Mouse (Mus musculus) MEL (cell line): ENCODE results near the gene Flrt1. TPM values are rescaled to one million over a fixed set of nuclear protein-coding genes. Genes with fewer than 3 reads are reported as not detected.

Experiments
- DNase-seq: peaks from one replicate; pipeline ENCODE4 v3.0.0; 2011; ENCODE audit warnings: low read depth, low spot score
- H3K27ac ChIP-seq: 2 replicates; pipeline ENCODE4 v1.5.1; 2012; ENCODE audit warnings: low read depth, mild to moderate bottlenecking, control low read depth, low read length, moderate library complexity; ENCODE audit not compliant: control insufficient read depth
- H3K27me3 ChIP-seq, 2 experiments: fragments of 150-350 bp in 1 of 2; sonication (generic) in 1 of 2; 2 replicates each; pipeline ENCODE4 v1.6.1; 2012; ENCODE audit warnings: low read length in 2 of 2, mild to moderate bottlenecking in 2 of 2, improper control_type of control experiment in 1 of 2, moderate library complexity in 1 of 2; ENCODE audit not compliant: insufficient read depth in 2 of 2, control insufficient read depth in 1 of 2
- H3K36me3 ChIP-seq, 2 experiments: 2 replicates each; pipeline ENCODE4 v1.6.1; 2012 to 2014; ENCODE audit warnings: low read length in 2 of 2, improper control_type of control experiment in 1 of 2, inconsistent platforms in 1 of 2, mild to moderate bottlenecking in 1 of 2; ENCODE audit not compliant: insufficient read depth in 2 of 2, control insufficient read depth in 1 of 2
- H3K4me1 ChIP-seq, 2 experiments: fragments of 150-350 bp in 1 of 2; sonication (generic) in 1 of 2; 2 replicates each; pipeline ENCODE4 v1.6.1; 2012; ENCODE audit warnings: low read length in 2 of 2, improper control_type of control experiment in 1 of 2, mild to moderate bottlenecking in 1 of 2; ENCODE audit not compliant: insufficient read depth in 2 of 2, control insufficient read depth in 1 of 2
- H3K4me3 ChIP-seq, 2 experiments: fragments of 150-350 bp in 1 of 2; sonication (generic) in 1 of 2; 2 replicates each; pipeline ENCODE4 v1.5.1; 2012; ENCODE audit warnings: low read depth in 2 of 2, low read length in 2 of 2, mild to moderate bottlenecking in 2 of 2, moderate library complexity in 2 of 2, control low read depth in 1 of 2, improper control_type of control experiment in 1 of 2; ENCODE audit not compliant: control insufficient read depth in 1 of 2, insufficient read depth in 1 of 2
- H3K79me2 ChIP-seq: 2 replicates; pipeline ENCODE4 v1.6.1; 2012; ENCODE audit warnings: mild to moderate bottlenecking, low read length, moderate library complexity; ENCODE audit not compliant: control insufficient read depth, poor library complexity, insufficient read depth
- H3K9ac ChIP-seq: 2 replicates; pipeline ENCODE4 v1.6.1; 2012; ENCODE audit warnings: low read depth, mild to moderate bottlenecking, control low read depth, low read length, moderate library complexity; ENCODE audit not compliant: control insufficient read depth, poor library complexity, severe bottlenecking
- H3K9me3 ChIP-seq: fragments of 150-350 bp; sonication (generic); replicated peaks from 2 replicates; pipeline ENCODE4 v1.6.1; 2012; ENCODE audit warnings: mild to moderate bottlenecking, low read length, improper control_type of control experiment, moderate library complexity; ENCODE audit not compliant: insufficient read depth
- BHLHE40 ChIP-seq: IDR thresholded peaks from 2 replicates; pipeline ENCODE4 v1.6.1; 2012; ENCODE audit warnings: low read depth, mild to moderate bottlenecking, inconsistent platforms, low read length, improper control_type of control experiment, borderline replicate concordance
- CHD2 ChIP-seq: IDR thresholded peaks from 2 replicates; pipeline ENCODE4 v1.6.1; 2011; ENCODE audit warnings: low read length, improper control_type of control experiment
- CTCF ChIP-seq, 3 experiments: IDR thresholded peaks in 2 of 3; conservative IDR thresholded peaks in 1 of 3; 2 replicates each; pipeline ENCODE4 v1.5.1; 2011 to 2012; ENCODE audit warnings: low read length in 3 of 3, low read depth in 2 of 3, mild to moderate bottlenecking in 2 of 3, improper control_type of control experiment in 1 of 3, inconsistent platforms in 1 of 3, mixed read lengths in 1 of 3, moderate library complexity in 1 of 3; ENCODE audit not compliant: control insufficient read depth in 1 of 3, insufficient read depth in 1 of 3, poor library complexity in 1 of 3, severe bottlenecking in 1 of 3
- E2F4 ChIP-seq: IDR thresholded peaks from 2 replicates; pipeline ENCODE4 v1.6.1; 2011; ENCODE audit warnings: low read depth, low read length, improper control_type of control experiment, borderline replicate concordance
- ETS1 ChIP-seq: IDR thresholded peaks from 2 replicates; pipeline ENCODE4 v1.6.1; 2012; ENCODE audit warnings: low read depth, mild to moderate bottlenecking, inconsistent platforms, low read length, improper control_type of control experiment, moderate library complexity
- GABPA ChIP-seq: IDR thresholded peaks from 2 replicates; pipeline ENCODE4 v1.6.1; 2012; ENCODE audit warnings: low read depth, mild to moderate bottlenecking, inconsistent platforms, low read length, improper control_type of control experiment, moderate library complexity
- JUND ChIP-seq: IDR thresholded peaks from 2 replicates; pipeline ENCODE4 v1.6.1; 2011; ENCODE audit warnings: low read depth, mild to moderate bottlenecking, improper control_type of control experiment, low read length
- MAFK ChIP-seq: IDR thresholded peaks from 2 replicates; pipeline ENCODE4 v1.6.1; 2011; ENCODE audit warnings: low read depth, mild to moderate bottlenecking, low read length, improper control_type of control experiment, borderline replicate concordance
- MAX ChIP-seq: IDR thresholded peaks from 2 replicates; pipeline ENCODE4 v1.6.1; 2011; ENCODE audit warnings: low read length, improper control_type of control experiment
- MAZ ChIP-seq: IDR thresholded peaks from 2 replicates; pipeline ENCODE4 v1.6.1; 2012; ENCODE audit warnings: low read depth, mild to moderate bottlenecking, inconsistent platforms, low read length, improper control_type of control experiment
- MXI1 ChIP-seq: IDR thresholded peaks from 2 replicates; pipeline ENCODE4 v1.6.1; 2011; ENCODE audit warnings: mild to moderate bottlenecking, low read depth, low read length, improper control_type of control experiment
- MYB ChIP-seq: IDR thresholded peaks from 2 replicates; pipeline ENCODE4 v1.6.1; 2011; ENCODE audit warnings: mild to moderate bottlenecking, low read depth, low read length, improper control_type of control experiment
- MYC ChIP-seq: IDR thresholded peaks from 2 replicates; pipeline ENCODE4 v1.6.1; 2011; ENCODE audit warnings: low read depth, mild to moderate bottlenecking, low read length, improper control_type of control experiment, moderate library complexity
- NRF1 ChIP-seq: IDR thresholded peaks from 2 replicates; pipeline ENCODE4 v1.6.1; 2014; ENCODE audit warnings: low read depth, mild to moderate bottlenecking, inconsistent platforms, low read length, improper control_type of control experiment, moderate library complexity; ENCODE audit not compliant: poor library complexity, insufficient read depth, severe bottlenecking
- RAD21 ChIP-seq: IDR thresholded peaks from 2 replicates; pipeline ENCODE4 v1.6.1; 2011; ENCODE audit warnings: mild to moderate bottlenecking, low read depth, low read length, improper control_type of control experiment
- RCOR1 ChIP-seq: IDR thresholded peaks from 2 replicates; pipeline ENCODE4 v1.6.1; 2012; ENCODE audit warnings: low read depth, mild to moderate bottlenecking, inconsistent platforms, low read length, improper control_type of control experiment
- SIN3A ChIP-seq: IDR thresholded peaks from 2 replicates; pipeline ENCODE4 v1.6.1; 2012; ENCODE audit warnings: low read length, improper control_type of control experiment, inconsistent platforms
- TBP ChIP-seq: IDR thresholded peaks from 2 replicates; pipeline ENCODE4 v1.8.0; 2011; ENCODE audit warnings: low read depth, low read length, improper control_type of control experiment
- TCF12 ChIP-seq: IDR thresholded peaks from 2 replicates; pipeline ENCODE4 v1.6.1; 2014; ENCODE audit warnings: low read depth, mild to moderate bottlenecking, inconsistent platforms, low read length, improper control_type of control experiment, moderate library complexity
- USF1 ChIP-seq: IDR thresholded peaks from 2 replicates; pipeline ENCODE4 v1.6.1; 2014; ENCODE audit warnings: low read depth, mild to moderate bottlenecking, inconsistent platforms, low read length, improper control_type of control experiment, moderate library complexity
- USF2 ChIP-seq, 2 experiments: IDR thresholded peaks; 2 replicates each; pipeline ENCODE4 v1.6.1; 2011 to 2012; ENCODE audit warnings: improper control_type of control experiment in 2 of 2, low read length in 2 of 2, borderline replicate concordance in 1 of 2, inconsistent platforms in 1 of 2, low read depth in 1 of 2, mild to moderate bottlenecking in 1 of 2; ENCODE audit not compliant: insufficient read depth in 1 of 2
- ZC3H11A ChIP-seq: IDR thresholded peaks from 2 replicates; pipeline ENCODE4 v1.6.1; 2012; ENCODE audit warnings: low read depth, mild to moderate bottlenecking, inconsistent platforms, low read length, improper control_type of control experiment
- ZMIZ1 ChIP-seq: IDR thresholded peaks from 2 replicates; pipeline ENCODE4 v1.6.1; 2012; ENCODE audit warnings: low read depth, mild to moderate bottlenecking, inconsistent platforms, low read length, improper control_type of control experiment, moderate library complexity
- polyA plus RNA-seq, 2 experiments: library from polyadenylated mRNA; stranded (reverse) in 1 of 2; unstranded in 1 of 2; fragments of >175 nt in 1 of 2; fragments of >200 nt in 1 of 2; gene quantifications; 2 replicates each; pipeline versions ENCODE4 v1.2.1 to v1.2.4; 2012; ENCODE audit warnings: low replicate concordance in 2 of 2, low read depth in 1 of 2; ENCODE audit not compliant: insufficient read length in 2 of 2, insufficient read depth in 1 of 2, missing spikeins in 1 of 2
- total RNA-seq: library from RNA; depleted of rRNA; stranded (reverse); fragments of 300-350 nt; gene quantifications from 2 replicates; pipeline ENCODE4 v1.2.3, GENCODE M21; 2012

Gene Flrt1
- total and polyA plus RNA-seq, 3 experiments = not detected

DNA sequence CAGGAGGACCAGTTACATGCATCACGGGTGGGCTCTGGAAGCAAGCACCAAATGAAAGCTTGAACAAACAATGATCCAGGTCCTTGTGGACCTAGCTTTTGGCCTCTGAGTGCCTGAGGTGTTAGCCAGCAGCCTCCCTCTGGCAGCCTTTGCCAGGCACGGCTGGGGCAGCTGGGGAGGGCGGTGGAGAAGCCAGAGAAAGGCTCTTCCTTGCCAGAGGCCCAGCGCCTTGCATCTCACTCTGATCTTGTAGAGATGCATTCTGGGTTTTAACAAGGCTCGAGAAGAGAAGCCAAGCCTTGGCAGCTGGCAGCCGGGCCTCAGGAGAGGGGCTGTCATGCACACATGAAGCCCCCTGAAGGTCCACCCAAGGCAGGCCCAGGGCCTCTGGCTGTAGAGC lies 34.8 kb upstream of the Flrt1 start:
- no peak for TF ChIP-seq MAX
- TF ChIP-seq, all 39 proteins: peak for 0
- Histone ChIP-seq H3K4me3 (no peak overlapping the region), H3K4me1 (peaks cover 0 to 10% of the 10 kb centered on the region in 2 experiments; a peak in 1 of 4 replicates), H3K9ac (no peak overlapping the region), H3K27ac (no peak overlapping the region), H3K79me2 (no peaks in the 10 kb centered on the region), H3K9me3 (no peaks in the 10 kb centered on the region), H3K36me3 (0 out of 4 replicates have a peak, but pooled peaks cover 0 to 3% of the 10 kb centered on the region in 2 experiments), H3K27me3 (no peaks in the 10 kb centered on the region)
- no peak for DNase-seq

DNA sequence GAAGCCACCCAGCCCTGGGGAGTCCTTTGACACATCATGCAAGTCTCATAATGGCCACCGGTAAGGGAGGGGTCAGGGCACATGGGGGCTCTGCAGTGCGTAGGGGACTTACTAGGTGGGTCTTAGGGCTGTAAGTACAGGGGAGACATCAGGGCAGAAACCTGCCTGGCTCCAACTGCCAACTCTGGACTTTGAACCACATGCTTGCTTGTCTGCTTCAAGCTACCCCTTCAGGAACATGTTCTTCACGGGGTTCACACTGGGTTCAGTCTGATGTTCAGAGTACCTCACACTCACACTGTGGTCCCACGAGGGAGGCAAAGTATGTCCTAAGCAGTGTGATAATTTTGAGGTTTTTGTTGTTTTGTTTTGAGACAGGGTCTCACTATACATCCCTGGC lies 33.8 kb upstream of the Flrt1 start:
- Histone ChIP-seq H3K27ac (no peak overlapping the region), H3K4me3 (no peak overlapping the region), H3K36me3 (0 out of 4 replicates have a peak, but pooled peaks cover 0 to 2% of the 10 kb centered on the region in 2 experiments), H3K27me3 (no peaks in the 10 kb centered on the region), H3K4me1 (peaks cover 0 to 9% of the 10 kb centered on the region in 2 experiments; a peak in 1 of 4 replicates), H3K9me3 (no peaks in the 10 kb centered on the region), H3K79me2 (no peaks in the 10 kb centered on the region), H3K9ac (no peak overlapping the region)
- no peak for TF ChIP-seq SIN3A
- TF ChIP-seq GABPA = no peak
- TF ChIP-seq RCOR1 = no peak
- no peak for TF ChIP-seq MAFK
- no peak for TF ChIP-seq E2F4
- no peak for TF ChIP-seq ZC3H11A
- TF ChIP-seq TBP = no peak
- DNase-seq = no peak

DNA sequence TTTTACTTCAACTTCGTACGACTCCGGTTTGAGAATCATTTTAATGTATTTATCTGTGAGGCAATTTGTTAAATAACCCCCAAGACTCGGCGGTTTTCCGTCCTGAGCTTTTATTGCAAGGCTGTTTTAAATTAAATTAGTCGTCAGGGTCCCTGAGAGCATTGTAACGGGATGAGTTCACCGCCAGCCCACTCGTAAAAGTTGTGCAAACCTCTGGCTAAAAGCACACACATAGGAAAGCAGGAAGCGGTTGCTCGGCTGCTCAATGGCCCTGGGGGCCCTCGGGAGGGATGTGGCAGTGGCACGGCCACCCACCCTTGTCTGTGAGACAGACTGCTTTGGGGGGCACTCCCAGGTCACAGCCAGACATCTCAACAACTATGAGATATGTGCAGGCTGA lies 32.8 kb upstream of the Flrt1 start:
- H3K36me3 ChIP-seq = no peaks in the 10 kb centered on the region
- H3K27ac ChIP-seq = no peak overlapping the region
- H3K79me2 ChIP-seq = no peaks in the 10 kb centered on the region
- H3K4me1 ChIP-seq = 0 out of 4 replicates have a peak, but pooled peaks cover 0 to 2% of the 10 kb centered on the region in 2 experiments
- no peaks in the 10 kb centered on the region for H3K9me3 ChIP-seq
- no peak overlapping the region for H3K9ac ChIP-seq
- no peak for DNase-seq
- H3K4me3 ChIP-seq = no peak overlapping the region
- TF ChIP-seq NRF1 (no peak), ETS1 (no peak), BHLHE40 (no peak), ZC3H11A (no peak), ZMIZ1 (no peak), GABPA (no peak), MYC (no peak), MAX (no peak), MYB (no peak), TCF12 (no peak), USF2 (IDR thresholded peaks at IDR 0.05; ENCODE audit: borderline replicate concordance in 1 of 2, insufficient read depth in 1 of 2, low read depth in 1 of 2, low read length in 2 of 2) (no peak), MXI1 (no peak), USF1 (no peak), MAZ (no peak), CHD2 (no peak), JUND (no peak), RAD21 (no peak), CTCF (IDR thresholded peaks at IDR 0.05 in 2 of 3, conservative IDR thresholded peaks at IDR 0.05 in 1 of 3; ENCODE audit: control insufficient read depth in 1 of 3, insufficient read depth in 1 of 3, low read depth in 2 of 3, low read length in 3 of 3, poor library complexity in 1 of 3, severe bottlenecking in 1 of 3) (no peak)
- no peaks in the 10 kb centered on the region for H3K27me3 ChIP-seq
